Mouse (Mus musculus) MEL (cell line): ENCODE results near the gene Macrod2.

Source experiments
- CTCF ChIP-seq, 3 experiments: IDR thresholded peaks in 2 of 3; conservative IDR thresholded peaks in 1 of 3; 2 replicates each; pipeline ENCODE4 v1.5.1; 2011 to 2012; ENCODE audit warnings: low read length in 3 of 3, low read depth in 2 of 3, mild to moderate bottlenecking in 2 of 3, improper control_type of control experiment in 1 of 3, inconsistent platforms in 1 of 3, mixed read lengths in 1 of 3, moderate library complexity in 1 of 3; ENCODE audit not compliant: control insufficient read depth in 1 of 3, insufficient read depth in 1 of 3, poor library complexity in 1 of 3, severe bottlenecking in 1 of 3
- EP300 ChIP-seq, 2 experiments: IDR thresholded peaks; 2 replicates each; pipeline ENCODE4 v1.6.1; 2011; ENCODE audit warnings: improper control_type of control experiment in 2 of 2, low read length in 2 of 2, low read depth in 1 of 2, mild to moderate bottlenecking in 1 of 2
- GABPA ChIP-seq: IDR thresholded peaks from 2 replicates; pipeline ENCODE4 v1.6.1; 2012; ENCODE audit warnings: low read depth, mild to moderate bottlenecking, inconsistent platforms, low read length, improper control_type of control experiment, moderate library complexity
- GATA1 ChIP-seq: IDR thresholded peaks from 2 replicates; pipeline ENCODE4 v1.6.1; 2011; ENCODE audit warnings: low read depth, low read length, improper control_type of control experiment
- JUND ChIP-seq: IDR thresholded peaks from 2 replicates; pipeline ENCODE4 v1.6.1; 2011; ENCODE audit warnings: low read depth, mild to moderate bottlenecking, improper control_type of control experiment, low read length
- KAT2A ChIP-seq: conservative IDR thresholded peaks from 2 replicates; pipeline ENCODE4 v1.6.1; 2012; ENCODE audit warnings: low read depth, low read length, improper control_type of control experiment, inconsistent platforms
- MEF2A ChIP-seq: IDR thresholded peaks from 2 replicates; pipeline ENCODE4 v1.6.1; 2014; ENCODE audit warnings: low read depth, mild to moderate bottlenecking, inconsistent platforms, low read length, improper control_type of control experiment; ENCODE audit not compliant: poor library complexity, insufficient replicate concordance, severe bottlenecking; ENCODE audit errors: extremely low read depth
- MYC ChIP-seq: IDR thresholded peaks from 2 replicates; pipeline ENCODE4 v1.6.1; 2011; ENCODE audit warnings: low read depth, mild to moderate bottlenecking, low read length, improper control_type of control experiment, moderate library complexity
- NELFE ChIP-seq: IDR thresholded peaks from 2 replicates; pipeline ENCODE4 v1.6.1; 2011; ENCODE audit warnings: low read depth, low read length, improper control_type of control experiment
- POLR2A ChIP-seq, 2 experiments: IDR thresholded peaks; 2 replicates each; pipeline ENCODE4 v1.6.1; 2011 to 2012; ENCODE audit warnings: low read length in 2 of 2, mild to moderate bottlenecking in 2 of 2, control low read depth in 1 of 2, improper control_type of control experiment in 1 of 2, low read depth in 1 of 2, moderate library complexity in 1 of 2; ENCODE audit not compliant: control insufficient read depth in 1 of 2, insufficient read depth in 1 of 2, poor library complexity in 1 of 2
- POLR2AphosphoS5 ChIP-seq: IDR thresholded peaks from 2 replicates; pipeline ENCODE4 v1.6.1; 2012; ENCODE audit warnings: low read depth, borderline replicate concordance, mild to moderate bottlenecking, inconsistent platforms, low read length, moderate library complexity, mixed read lengths
- RCOR1 ChIP-seq: IDR thresholded peaks from 2 replicates; pipeline ENCODE4 v1.6.1; 2012; ENCODE audit warnings: low read depth, mild to moderate bottlenecking, inconsistent platforms, low read length, improper control_type of control experiment
- USF1 ChIP-seq: IDR thresholded peaks from 2 replicates; pipeline ENCODE4 v1.6.1; 2014; ENCODE audit warnings: low read depth, mild to moderate bottlenecking, inconsistent platforms, low read length, improper control_type of control experiment, moderate library complexity

GRCm38 (mm10) chr2:142253913-142254312 lies 1858.8 kb downstream of the Macrod2 start:
- TF ChIP-seq EP300 (IDR thresholded peaks at IDR 0.05; ENCODE audit: low read depth in 1 of 2, low read length in 2 of 2) (no peak), POLR2A (IDR thresholded peaks at IDR 0.05; ENCODE audit: control insufficient read depth in 1 of 2, insufficient read depth in 1 of 2, low read depth in 1 of 2, low read length in 2 of 2, poor library complexity in 1 of 2) (no peak), GATA1 (no peak), CTCF (IDR thresholded peaks at IDR 0.05 in 2 of 3, conservative IDR thresholded peaks at IDR 0.05 in 1 of 3; ENCODE audit: control insufficient read depth in 1 of 3, insufficient read depth in 1 of 3, low read depth in 2 of 3, low read length in 3 of 3, poor library complexity in 1 of 3, severe bottlenecking in 1 of 3) (peak; percentile 59 to 73 (median 60)), POLR2AphosphoS5 (no peak), RCOR1 (no peak), NELFE (no peak), KAT2A (no peak), GABPA (no peak), JUND (no peak), MEF2A (no peak), USF1 (no peak), MYC (no peak)
